Mouse (Mus musculus): ENCODE measurements at regions not wholly inside any gene's neighbourhood (a gene's known extent, or its start where the extent isn't known, plus 50 kb on each side); places are given as distances from the start of the nearest gene placed in this dataset.

GRCm38 (mm10) chr4:153129345-153129744 is 353.3 kb downstream of the Ajap1 start:
- WGBS: 68% methylated on average over 2 of the region's 2 CpGs
- no peak for DNase-seq
- TF ChIP-seq POLR2A (IDR thresholded peaks at IDR 0.05; ENCODE audit: borderline replicate concordance, extremely low read depth, low read depth, low read length) (no peak), CTCF (IDR thresholded peaks at IDR 0.05; ENCODE audit: insufficient read depth, low read length) (no peak)
- Histone ChIP-seq H3K4me3 (replicated peaks; ENCODE audit: extremely low read depth, low read depth, low read length) (no peak overlapping the region), H3K4me1 (ENCODE audit: control insufficient read depth, insufficient read depth, low read length) (no peaks in the 10 kb centered on the region)

- TF ChIP-seq POLR2A (IDR thresholded peaks at IDR 0.05; ENCODE audit: borderline replicate concordance, extremely low read depth, low read depth, low read length): no peak
- no peak for TF ChIP-seq CTCF (IDR thresholded peaks at IDR 0.05; ENCODE audit: insufficient read depth, low read length)
- Histone ChIP-seq H3K4me3 (replicated peaks; ENCODE audit: extremely low read depth, low read depth, low read length) (no peak overlapping the region), H3K4me1 (ENCODE audit: control insufficient read depth, insufficient read depth, low read length) (no peaks in the 10 kb centered on the region)
- no peak for DNase-seq
- WGBS: 93% methylated on average over 12 of the region's 12 CpGs
Measured at GRCm38 (mm10) chr4:153128162-153128561, 354.4 kb downstream of the Ajap1 start.

GRCm38 (mm10) chr4:153120480-153120879 is 362.1 kb downstream of the Ajap1 start:
- TF ChIP-seq CTCF (IDR thresholded peaks at IDR 0.05; ENCODE audit: insufficient read depth, low read length): no peak
- TF ChIP-seq POLR2A (IDR thresholded peaks at IDR 0.05; ENCODE audit: borderline replicate concordance, extremely low read depth, low read depth, low read length): no peak
- no peak for DNase-seq
- H3K4me3 ChIP-seq (replicated peaks; ENCODE audit: extremely low read depth, low read depth, low read length): no peak overlapping the region
- WGBS: 29% methylated on average over 6 of the region's 6 CpGs
- no peaks in the 10 kb centered on the region for H3K4me1 ChIP-seq (ENCODE audit: control insufficient read depth, insufficient read depth, low read length)

GRCm38 (mm10) chr4:153119647-153120102 is 362.9 kb downstream of the Ajap1 start:
- Histone ChIP-seq H3K4me1 (ENCODE audit: control insufficient read depth, insufficient read depth, low read length) (no peaks in the 10 kb centered on the region), H3K4me3 (replicated peaks; ENCODE audit: extremely low read depth, low read depth, low read length) (no peak overlapping the region)
- TF ChIP-seq POLR2A (IDR thresholded peaks at IDR 0.05; ENCODE audit: borderline replicate concordance, extremely low read depth, low read depth, low read length) (no peak), CTCF (IDR thresholded peaks at IDR 0.05; ENCODE audit: insufficient read depth, low read length) (no peak)
- DNase-seq: no peak
- WGBS: 79% methylated on average over 4 of the region's 4 CpGs

- no peak overlapping the region for H3K4me3 ChIP-seq (replicated peaks; ENCODE audit: extremely low read depth, low read depth, low read length)
- TF ChIP-seq CTCF (IDR thresholded peaks at IDR 0.05; ENCODE audit: insufficient read depth, low read length): no peak
- TF ChIP-seq POLR2A (IDR thresholded peaks at IDR 0.05; ENCODE audit: borderline replicate concordance, extremely low read depth, low read depth, low read length): no peak
- H3K4me1 ChIP-seq (ENCODE audit: control insufficient read depth, insufficient read depth, low read length): no peaks in the 10 kb centered on the region
- DNase-seq: no peak
- 76% methylated on average over 14 of the region's 14 CpGs for WGBS
Measured at GRCm38 (mm10) chr4:153118824-153119646, 363.6 kb downstream of the Ajap1 start.

GRCm38 (mm10) chr4:153114998-153115397 is 367.6 kb downstream of the Ajap1 start:
- Histone ChIP-seq H3K4me1 (ENCODE audit: control insufficient read depth, insufficient read depth, low read length) (no peaks in the 10 kb centered on the region), H3K4me3 (replicated peaks; ENCODE audit: extremely low read depth, low read depth, low read length) (no peak overlapping the region)
- WGBS: 47% methylated on average over 7 of the region's 7 CpGs
- DNase-seq: no peak
- no peak for TF ChIP-seq POLR2A (IDR thresholded peaks at IDR 0.05; ENCODE audit: borderline replicate concordance, extremely low read depth, low read depth, low read length)
- no peak for TF ChIP-seq CTCF (IDR thresholded peaks at IDR 0.05; ENCODE audit: insufficient read depth, low read length)

GRCm38 (mm10) chr4:153113577-153113976 is 369.0 kb downstream of the Ajap1 start:
- H3K4me3 ChIP-seq (replicated peaks; ENCODE audit: extremely low read depth, low read depth, low read length): no peak overlapping the region
- DNase-seq: no peak
- 74% methylated on average over 2 of the region's 2 CpGs for WGBS
- TF ChIP-seq POLR2A (IDR thresholded peaks at IDR 0.05; ENCODE audit: borderline replicate concordance, extremely low read depth, low read depth, low read length) (no peak), CTCF (IDR thresholded peaks at IDR 0.05; ENCODE audit: insufficient read depth, low read length) (no peak)
- no peaks in the 10 kb centered on the region for H3K4me1 ChIP-seq (ENCODE audit: control insufficient read depth, insufficient read depth, low read length)

GRCm38 (mm10) chr4:153110291-153110746 is 372.3 kb downstream of the Ajap1 start:
- 28% methylated on average over 16 of the region's 16 CpGs for WGBS
- Histone ChIP-seq H3K4me3 (replicated peaks; ENCODE audit: extremely low read depth, low read depth, low read length) (no peak overlapping the region), H3K4me1 (ENCODE audit: control insufficient read depth, insufficient read depth, low read length) (no peaks in the 10 kb centered on the region)
- DNase-seq: no peak
- TF ChIP-seq CTCF (IDR thresholded peaks at IDR 0.05; ENCODE audit: insufficient read depth, low read length): no peak
- no peak for TF ChIP-seq POLR2A (IDR thresholded peaks at IDR 0.05; ENCODE audit: borderline replicate concordance, extremely low read depth, low read depth, low read length)

GRCm38 (mm10) chr4:153098591-153098990 is 384.0 kb downstream of the Ajap1 start:
- TF ChIP-seq POLR2A (IDR thresholded peaks at IDR 0.05; ENCODE audit: borderline replicate concordance, extremely low read depth, low read depth, low read length): no peak
- TF ChIP-seq CTCF (IDR thresholded peaks at IDR 0.05; ENCODE audit: insufficient read depth, low read length): no peak
- DNase-seq: no peak
- Histone ChIP-seq H3K4me1 (ENCODE audit: control insufficient read depth, insufficient read depth, low read length) (no peaks in the 10 kb centered on the region), H3K4me3 (replicated peaks; ENCODE audit: extremely low read depth, low read depth, low read length) (no peak overlapping the region)
- 78% methylated on average over 12 of the region's 12 CpGs for WGBS

GRCm38 (mm10) chr4:153097601-153098000 is 385.0 kb downstream of the Ajap1 start:
- 76% methylated on average over 1 of the region's 1 CpGs for WGBS
- TF ChIP-seq POLR2A (IDR thresholded peaks at IDR 0.05; ENCODE audit: borderline replicate concordance, extremely low read depth, low read depth, low read length) (no peak), CTCF (IDR thresholded peaks at IDR 0.05; ENCODE audit: insufficient read depth, low read length) (no peak)
- no peak overlapping the region for H3K4me3 ChIP-seq (replicated peaks; ENCODE audit: extremely low read depth, low read depth, low read length)
- no peak for DNase-seq
- H3K4me1 ChIP-seq (ENCODE audit: control insufficient read depth, insufficient read depth, low read length): no peaks in the 10 kb centered on the region
